Mouse (Mus musculus) ES-E14 (cell line): ENCODE results near the gene Oas1g.

Experiments used
- CHD2 ChIP-seq: IDR thresholded peaks from 2 replicates; pipeline ENCODE4 v1.6.1; 2014; ENCODE audit warnings: mild to moderate bottlenecking, low read depth, low read length, inconsistent platforms
- HCFC1 ChIP-seq: IDR thresholded peaks from 2 replicates; pipeline ENCODE4 v1.6.1; 2012; ENCODE audit warnings: low read length, inconsistent platforms, borderline replicate concordance; ENCODE audit not compliant: insufficient read depth
- MAFK ChIP-seq: IDR thresholded peaks from 2 replicates; pipeline ENCODE4 v1.6.1; 2014; ENCODE audit warnings: mild to moderate bottlenecking, low read depth, low read length, inconsistent platforms; ENCODE audit not compliant: insufficient read depth
- ZC3H11A ChIP-seq: IDR thresholded peaks from 2 replicates; pipeline ENCODE4 v1.6.1; 2012; ENCODE audit warnings: low read depth, mild to moderate bottlenecking, inconsistent platforms, low read length, borderline replicate concordance
- ZNF384 ChIP-seq: IDR thresholded peaks from 2 replicates; pipeline ENCODE4 v1.6.1; 2012; ENCODE audit warnings: low read depth, low read length, inconsistent platforms

- TF ChIP-seq ZNF384 (no peak), ZC3H11A (no peak), CHD2 (no peak), HCFC1 (no peak), MAFK (no peak)
Observed at GRCm38 (mm10) chr5:120908196-120908920, 20.9 kb upstream of the Oas1g start.
